Mouse (Mus musculus) Patski (cell line): Measurements from ENCODE around the gene Trim8. TPM values are rescaled to one million over a fixed set of nuclear protein-coding genes. Genes with fewer than 3 reads are reported as not detected.
A peak's percentile ranks its signal among the peaks of the same experiment; 100 is the strongest.

Experiments
- ATAC-seq: fragments of 100-300 bp; one replicate; pipeline ENCODE4 v1.8.0; 2021
- CTCF ChIA-PET: fragments of 350-600 bp; sonication (Branson Sonifier 250); formaldehyde crosslinking; loops from one replicate; lab custom pipeline; 2022; ENCODE audit warnings: inconsistent platforms; lab: Charles Lee
- POLR2A ChIA-PET: fragments of 350-600 bp; sonication (Branson Sonifier 250); formaldehyde crosslinking; loops from one replicate; lab custom pipeline; 2022; ENCODE audit warnings: antibody characterized with exemption, inconsistent platforms; lab: Charles Lee
- DNase-seq: peaks from one replicate; pipeline ENCODE4 v3.0.0-alpha.2; 2011; ENCODE audit warnings: low read depth, low spot score
- H3K27me3 ChIP-seq: fragments of 371-371 bp; one replicate; pipeline ENCODE4 v1.5.1; 2021
- CTCF ChIP-seq: fragments of 100-300 bp; IDR thresholded peaks from one replicate; pipeline ENCODE4 v1.5.1; 2021
- in situ Hi-C: fragments of 300-500 bp; cut with MboI; formaldehyde crosslinking; loops from 3 replicates; pipeline ENCODE4 v1.11.1; 2018; ENCODE audit warnings: low pct_unique_long_range_greater_than_20kb, mixed read lengths
- polyA plus RNA-seq: library from polyadenylated mRNA; unstranded; gene quantifications from one replicate; pipeline ENCODE4 v1.2.3, GENCODE M21; 2021

Trim8 gene
- 89.9 TPM for polyA plus RNA-seq

GRCm38 (mm10) chr19:46501401-46502068, at the start of gene Trim8:
Gene Trim8 (plus strand): TSS chr19:46501702.
- in situ Hi-C loops = loop anchor here (5.0 kb wide), 1 partner anchor 36 kb away; no protein-coding TSS in a partner anchor
- TF ChIP-seq CTCF = no peak
- no peak for DNase-seq
- no peaks in the 10 kb centered on the region for H3K27me3 ChIP-seq
- POLR2A ChIA-PET = interaction anchor here (1.0 to 19.4 kb wide), 14 partner anchors 11 to 106 kb away, joined by 3 to 388 read pairs (median 8); partner anchors contain the start of genes Actr1a and Sufu
- CTCF ChIA-PET = interaction anchor here (1.5 to 8.1 kb wide), 3 partner anchors 18 to 105 kb away, joined by 6 to 73 read pairs (median 22); partner anchors contain the start of gene Sufu
- peak; percentile 8 for ATAC-seq

DNA sequence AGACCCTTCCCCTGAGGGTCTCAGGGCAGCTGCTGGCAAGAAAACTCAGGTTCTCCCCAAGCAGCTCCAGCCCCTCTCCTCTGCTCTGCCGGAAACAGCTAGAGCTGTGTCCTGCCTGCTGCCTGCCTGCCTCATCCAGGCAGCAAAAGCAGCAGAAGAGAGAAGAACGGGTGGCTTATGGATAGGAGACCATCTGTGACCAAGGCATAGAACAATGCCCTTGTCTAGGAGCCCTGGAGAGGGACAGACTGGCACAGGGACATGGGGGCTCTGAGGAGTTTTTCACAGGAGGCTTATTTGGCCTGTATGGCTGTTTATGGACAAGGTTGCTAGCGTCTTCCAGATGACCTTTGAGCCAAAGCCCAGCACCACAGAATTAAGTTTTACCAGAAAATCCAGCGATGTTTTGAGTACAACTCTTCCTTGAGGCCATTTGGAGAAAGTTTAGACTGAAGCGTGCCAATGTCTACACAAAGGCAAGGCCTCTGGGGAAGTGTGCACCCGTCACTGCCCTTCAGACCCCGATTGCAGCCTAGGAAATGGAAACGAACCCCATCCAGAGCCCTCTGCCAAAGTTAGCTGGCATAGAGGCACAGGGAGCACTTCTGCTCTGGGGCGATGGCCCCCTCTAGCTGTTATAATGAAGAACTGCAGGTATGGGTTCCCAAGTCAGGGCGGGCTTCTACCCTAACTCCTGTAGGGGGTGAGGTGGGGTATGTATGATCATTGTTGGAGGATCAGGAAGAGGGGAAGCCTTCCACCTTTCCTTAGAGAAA, 49.3 kb upstream of the Trim8 start:
- CTCF ChIA-PET = interaction anchor here (0.6 to 2.7 kb wide), 14 partner anchors 11 to 125 kb away, joined by 3 to 9 read pairs (median 4); partner anchors contain the start of genes Fbxl15 and Sufu
- H3K27me3 ChIP-seq = no peaks in the 10 kb centered on the region
- no peak for TF ChIP-seq CTCF
- no peak for DNase-seq
- in situ Hi-C loops = no loop called here
- POLR2A ChIA-PET = interaction anchor here (0.5 to 1.4 kb wide), 4 partner anchors 8 to 55 kb away, joined by 3 read pairs; partner anchors contain the start of gene Sufu
- ATAC-seq = no peak

DNA sequence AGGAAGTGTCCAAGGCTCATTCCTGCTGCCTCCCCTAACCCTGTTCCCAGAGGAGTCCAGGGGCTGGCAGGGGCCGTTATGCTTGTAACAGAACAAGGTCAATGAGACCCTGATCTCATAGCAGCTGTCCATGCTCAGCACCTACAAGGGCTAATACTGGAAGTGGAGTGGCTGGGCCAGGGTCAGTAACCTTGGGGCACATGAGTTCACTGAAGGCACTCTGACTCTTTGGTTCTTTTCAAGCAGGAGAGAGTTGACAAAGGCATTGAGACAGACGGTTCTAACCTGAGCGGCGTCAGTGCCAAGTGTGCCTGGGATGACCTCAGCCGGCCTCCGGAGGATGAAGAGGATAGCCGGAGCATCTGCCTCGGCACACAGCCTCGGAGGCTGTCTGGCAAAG, 48.6 kb upstream of the Trim8 start:
- H3K27me3 ChIP-seq = no peaks in the 10 kb centered on the region
- DNase-seq (no peak), ATAC-seq (no peak)
- no peak for TF ChIP-seq CTCF
- CTCF ChIA-PET = interaction anchor here (0.6 to 2.7 kb wide), 14 partner anchors 10 to 125 kb away, joined by 3 to 9 read pairs (median 4); partner anchors contain the start of genes Fbxl15 and Sufu
- in situ Hi-C loops = no loop called here
- POLR2A ChIA-PET = interaction anchor here (1.2 to 1.4 kb wide), 2 partner anchors 9 to 56 kb away, joined by 3 read pairs; partner anchors contain the start of gene Sufu

DNA sequence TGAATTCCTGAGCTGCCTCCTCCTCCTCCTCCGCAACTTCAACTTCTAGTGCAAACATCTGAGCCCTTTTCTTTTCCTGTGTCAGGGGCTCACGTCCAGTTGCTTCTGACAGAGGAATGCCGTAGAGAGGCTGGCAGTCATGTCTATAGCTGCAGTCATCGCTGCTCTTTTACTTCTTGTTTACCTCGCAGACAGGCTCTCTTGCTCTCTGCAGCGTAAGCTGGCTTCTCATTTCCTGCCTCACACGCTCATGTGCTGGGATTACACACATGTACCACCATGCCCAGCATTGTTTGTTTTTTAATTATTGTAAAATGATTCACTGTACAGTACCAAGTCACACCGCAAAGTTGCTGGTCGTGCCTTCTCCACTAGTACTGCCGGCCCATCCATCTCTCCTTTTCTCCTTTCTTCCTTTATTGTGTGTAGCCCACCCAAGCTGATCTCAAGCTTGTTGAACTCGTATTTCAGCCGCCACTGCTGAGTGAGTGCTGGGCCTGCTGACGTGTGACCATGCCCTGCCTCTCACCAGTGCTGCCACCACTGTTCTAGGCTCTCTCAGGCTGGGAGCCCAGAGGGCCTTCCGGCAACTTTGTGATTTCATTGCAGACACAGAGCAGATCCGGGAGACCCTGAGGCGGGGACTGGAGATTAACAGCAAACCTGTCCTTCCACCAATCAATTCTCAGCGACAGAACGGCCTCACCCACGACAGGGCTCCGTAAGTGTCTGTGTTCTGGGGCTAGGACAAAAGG, 47.2 kb upstream of the Trim8 start:
- DNase-seq (no peak), ATAC-seq (no peak)
- POLR2A ChIA-PET = no interaction called here
- no peak for TF ChIP-seq CTCF
- H3K27me3 ChIP-seq = no peaks in the 10 kb centered on the region
- in situ Hi-C loops = no loop called here
- CTCF ChIA-PET = interaction anchor here (1.1 to 2.7 kb wide), 5 partner anchors 14 to 57 kb away, joined by 4 to 8 read pairs (median 7); partner anchors contain the start of gene Sufu

DNA sequence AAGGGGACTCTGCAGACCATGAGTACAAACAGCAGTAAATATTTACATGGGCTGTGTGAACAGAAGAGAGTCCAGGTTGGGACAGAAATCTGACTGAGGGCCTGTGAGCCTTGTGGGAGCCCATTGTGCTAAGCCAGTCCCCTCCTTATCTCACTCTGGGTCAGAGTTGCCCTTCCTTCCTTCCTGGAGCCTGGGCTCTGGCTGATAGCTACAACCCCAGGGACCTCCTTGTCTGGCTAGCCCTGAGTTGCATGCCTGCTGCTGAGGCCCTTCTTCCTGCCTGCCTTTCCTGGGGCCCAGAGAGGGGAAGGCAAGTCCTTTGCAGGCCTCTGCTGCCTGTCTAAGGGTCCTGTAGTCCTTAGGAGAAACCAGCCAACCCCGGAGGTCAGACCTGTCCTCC, 46.5 kb upstream of the Trim8 start:
- DNase-seq = no peak
- CTCF ChIA-PET = interaction anchor here (1.9 kb wide), 1 partner anchor 58 kb away, joined by 5 read pairs; the partner anchor contains the start of gene Sufu
- TF ChIP-seq CTCF = no peak
- H3K27me3 ChIP-seq = no peaks in the 10 kb centered on the region
- ATAC-seq = no peak
- POLR2A ChIA-PET = no interaction called here
- in situ Hi-C loops = no loop called here

DNA sequence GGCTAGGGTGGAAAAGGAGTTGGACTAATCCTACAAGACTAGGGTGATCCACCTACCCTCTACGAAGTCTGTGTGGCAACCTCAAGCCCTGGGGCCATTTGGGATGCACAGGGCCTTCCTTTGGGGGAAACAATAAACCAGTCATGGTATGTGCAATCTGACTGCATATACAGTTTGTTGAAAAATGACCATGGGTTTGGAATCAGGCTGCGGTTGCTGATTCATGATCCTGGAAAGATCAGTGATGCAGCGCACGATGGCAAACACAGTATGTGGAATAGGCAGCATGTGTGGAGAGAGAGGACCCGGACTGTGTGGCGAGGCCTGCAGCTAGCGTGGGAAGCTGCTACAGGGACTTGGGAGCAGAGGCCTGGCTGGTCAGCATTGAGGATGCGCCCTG, 45.9 kb upstream of the Trim8 start:
- no peak for DNase-seq
- TF ChIP-seq CTCF = no peak
- in situ Hi-C loops = no loop called here
- ChIA-PET CTCF (interaction anchor here (1.0 to 1.9 kb wide), 4 partner anchors 14 to 77 kb away, joined by 3 to 5 read pairs (median 3); partner anchors contain the start of gene Sufu), POLR2A (interaction anchor here (0.9 to 1.3 kb wide), 2 partner anchors 45 to 58 kb away, joined by 3 to 8 read pairs; no protein-coding TSS in a partner anchor)
- ATAC-seq = no peak
- H3K27me3 ChIP-seq = no peaks in the 10 kb centered on the region

GRCm38 (mm10) chr19:46456018-46456735, 45.3 kb upstream of the Trim8 start:
- ChIA-PET POLR2A (interaction anchor here (0.6 to 1.3 kb wide), 3 partner anchors 44 to 236 kb away, joined by 3 to 8 read pairs (median 8); no protein-coding TSS in a partner anchor), CTCF (interaction anchor here (1.0 to 1.9 kb wide), 6 partner anchors 11 to 77 kb away, joined by 3 to 5 read pairs (median 3); partner anchors contain the start of gene Sufu)
- no peaks in the 10 kb centered on the region for H3K27me3 ChIP-seq
- DNase-seq = no peak
- TF ChIP-seq CTCF = no peak
- ATAC-seq = no peak
- in situ Hi-C loops = no loop called here

DNA sequence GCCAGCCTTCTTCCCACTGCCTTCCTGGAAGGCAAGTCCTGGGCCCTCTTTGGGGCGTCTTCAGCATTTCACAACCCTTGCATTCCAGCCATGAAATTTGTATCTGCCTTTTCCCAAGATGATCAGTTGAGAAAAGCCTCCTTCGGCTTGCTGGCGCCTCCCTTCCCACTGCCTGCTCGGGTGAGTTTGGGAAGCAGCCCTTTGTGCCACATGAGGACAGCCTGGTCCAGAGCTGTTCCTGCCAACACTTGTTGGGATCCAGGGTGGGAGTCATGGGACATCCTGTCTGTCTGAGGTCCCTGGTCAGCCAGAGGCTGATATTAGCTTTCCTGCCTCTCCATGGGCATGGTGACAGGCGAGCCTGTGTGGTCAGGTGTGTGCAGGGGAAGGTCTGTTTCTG, 43.7 kb upstream of the Trim8 start:
- POLR2A ChIA-PET = interaction anchor here (0.6 kb wide), 1 partner anchor 18 kb away, joined by 7 read pairs; no protein-coding TSS in a partner anchor
- CTCF ChIA-PET = interaction anchor here (0.9 to 2.5 kb wide), 3 partner anchors 11 to 42 kb away, joined by 3 to 7 read pairs (median 3); no protein-coding TSS in a partner anchor
- no peak for TF ChIP-seq CTCF
- in situ Hi-C loops = no loop called here
- H3K27me3 ChIP-seq = no peaks in the 10 kb centered on the region
- ATAC-seq = no peak
- no peak for DNase-seq

DNA sequence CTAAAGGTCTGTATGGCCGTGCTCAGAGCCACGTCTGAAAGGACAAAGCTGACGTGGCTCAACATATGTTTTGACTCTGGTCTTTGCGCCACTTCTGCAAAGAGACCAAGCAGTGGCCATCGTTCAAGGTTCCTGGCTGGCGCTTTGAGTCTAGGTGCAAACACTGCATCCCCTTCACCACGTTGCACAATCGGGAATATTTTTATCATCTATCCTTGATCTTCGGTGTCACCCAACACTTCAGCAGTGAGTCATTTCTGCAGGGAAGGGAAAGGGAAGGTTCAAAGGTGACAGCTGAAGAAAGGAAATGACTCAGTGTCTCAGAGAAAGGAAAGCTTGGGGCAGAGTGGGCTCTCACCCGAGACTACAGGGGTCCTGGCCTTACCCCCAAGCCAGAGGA, 42.2 kb upstream of the Trim8 start:
- in situ Hi-C loops = no loop called here
- POLR2A ChIA-PET = interaction anchor here (0.6 to 1.4 kb wide), 3 partner anchors 16 to 557 kb away, joined by 3 to 5 read pairs (median 4); no protein-coding TSS in a partner anchor
- no peak for ATAC-seq

More for the DNA sequence above, 42.2 kb upstream of the Trim8 start:
- no peaks in the 10 kb centered on the region for H3K27me3 ChIP-seq
- TF ChIP-seq CTCF = no peak
- no peak for DNase-seq
- CTCF ChIA-PET = interaction anchor here (1.2 to 2.5 kb wide), 3 partner anchors 9 to 11 kb away, joined by 4 to 7 read pairs (median 5); no protein-coding TSS in a partner anchor
